Mouse (Mus musculus) limb, embryonic 13.5 days (tissue): Measurements from ENCODE around the gene Ttll2. TPM values are rescaled to one million over a fixed set of nuclear protein-coding genes. Genes with fewer than 3 reads are reported as not detected.
"Not testable (repeated sequence)": the region's sequence is repeated elsewhere in the genome, so short reads cannot be mapped to it uniquely, and the experiment has no call there.

ENCODE experiments used
- ATAC-seq: fragments of 200-750 bp; cut with Nextera tagmentation; 2 replicates; pipeline ENCODE4 v1.8.0; 2017; ENCODE audit warnings: low read depth, moderate number of reproducible peaks, moderate TSS enrichment; ENCODE audit not compliant: low FRiP score
- H3K27ac ChIP-seq: fragments of 300-500 bp; sonication (generic); 2 replicates; pipeline ENCODE4 v1.5.1; 2015; ENCODE audit warnings: inconsistent platforms, mild to moderate bottlenecking, moderate library complexity
- H3K27me3 ChIP-seq: fragments of 300-500 bp; sonication (generic); 2 replicates; pipeline ENCODE4 v1.6.1; 2015; ENCODE audit warnings: mild to moderate bottlenecking, inconsistent platforms
- H3K36me3 ChIP-seq: fragments of 300-500 bp; sonication (generic); 2 replicates; pipeline ENCODE4 v1.6.1; 2015; ENCODE audit warnings: inconsistent platforms, mild to moderate bottlenecking, moderate library complexity
- H3K4me1 ChIP-seq: fragments of 300-500 bp; sonication (generic); 2 replicates; pipeline ENCODE4 v1.6.1; 2015; ENCODE audit warnings: inconsistent platforms
- H3K4me2 ChIP-seq: fragments of 300-500 bp; sonication (generic); replicated peaks from 2 replicates; pipeline ENCODE4 v1.6.1; 2015; ENCODE audit warnings: inconsistent platforms, mild to moderate bottlenecking, moderate library complexity
- H3K4me3 ChIP-seq: fragments of 300-500 bp; sonication (generic); 2 replicates; pipeline ENCODE4 v1.5.1; 2015; ENCODE audit warnings: moderate library complexity, mild to moderate bottlenecking, inconsistent platforms
- H3K9ac ChIP-seq: fragments of 300-500 bp; sonication (generic); 2 replicates; pipeline ENCODE4 v1.6.1; 2015; ENCODE audit warnings: mild to moderate bottlenecking, inconsistent platforms
- H3K9me3 ChIP-seq: fragments of 300-500 bp; sonication (generic); 2 replicates; pipeline ENCODE4 v1.6.1; 2016; ENCODE audit warnings: inconsistent platforms
- WGBS: fragments of 180-500 bp; shearing (Covaris S2); methylation state at CpG from one replicate; pipeline ENCODE4 v1.1.7; 2015; 5-methylcytosine and 5-hydroxymethylcytosine counted together
- polyA plus RNA-seq: library from polyadenylated mRNA; unstranded; fragments of >200 nt; fragmentation: Nextera tagmentation; extraction: Ambion mirVana; gene quantifications from 2 replicates; pipeline ENCODE4 v1.2.1, GENCODE M21; 2015

The Ttll2 gene
- polyA plus RNA-seq: not detected in 2 replicates

- H3K4me3 ChIP-seq, H3K9ac ChIP-seq, H3K4me1 ChIP-seq, H3K27ac ChIP-seq, H3K27me3 ChIP-seq, H3K4me2 ChIP-seq, H3K36me3 ChIP-seq, H3K9me3 ChIP-seq, ATAC-seq: not testable (repeated sequence)
- 92% methylated on average over 1 of the region's 1 CpGs for WGBS
Measured at GRCm38 (mm10) chr17:7352596-7352995, at the start of gene Ttll2. Ttll2 (minus strand) TSS chr17:7352696.

GRCm38 (mm10) chr17:7399770-7400169, 47.3 kb upstream of the Ttll2 start:
- H3K27ac ChIP-seq, ATAC-seq, H3K4me1 ChIP-seq, H3K36me3 ChIP-seq, H3K4me3 ChIP-seq, H3K9me3 ChIP-seq, H3K4me2 ChIP-seq, H3K9ac ChIP-seq, H3K27me3 ChIP-seq: not testable (repeated sequence)
- 85% methylated on average over 6 of the region's 6 CpGs for WGBS

- H3K4me1 ChIP-seq, H3K4me2 ChIP-seq, H3K4me3 ChIP-seq, H3K9ac ChIP-seq, H3K27me3 ChIP-seq, H3K36me3 ChIP-seq, H3K27ac ChIP-seq, ATAC-seq, H3K9me3 ChIP-seq: not testable (repeated sequence)
- WGBS: 84% methylated on average over 6 of the region's 6 CpGs
Measured at GRCm38 (mm10) chr17:7398198-7398847, 45.8 kb upstream of the Ttll2 start.

- H3K9ac ChIP-seq, H3K36me3 ChIP-seq, H3K27ac ChIP-seq, H3K4me2 ChIP-seq, H3K27me3 ChIP-seq, H3K4me3 ChIP-seq, H3K4me1 ChIP-seq, ATAC-seq, H3K9me3 ChIP-seq: not testable (repeated sequence)
- 82% methylated on average over 13 of the region's 13 CpGs for WGBS
Measured at GRCm38 (mm10) chr17:7397079-7397478, 44.6 kb upstream of the Ttll2 start.

GRCm38 (mm10) chr17:7396288-7396687, 43.8 kb upstream of the Ttll2 start:
- ATAC-seq, H3K4me3 ChIP-seq, H3K4me2 ChIP-seq, H3K27ac ChIP-seq, H3K9ac ChIP-seq, H3K36me3 ChIP-seq, H3K27me3 ChIP-seq, H3K4me1 ChIP-seq, H3K9me3 ChIP-seq: not testable (repeated sequence)
- no CpG with 5 or more reads among the region's 2 CpGs for WGBS

GRCm38 (mm10) chr17:7395671-7396070, 43.2 kb upstream of the Ttll2 start:
- WGBS: 87% methylated on average over 8 of the region's 8 CpGs
- not testable (repeated sequence) for H3K4me3 ChIP-seq, H3K9me3 ChIP-seq, H3K4me2 ChIP-seq, H3K36me3 ChIP-seq, H3K27ac ChIP-seq, H3K9ac ChIP-seq, ATAC-seq, H3K4me1 ChIP-seq, H3K27me3 ChIP-seq

- ATAC-seq, H3K9ac ChIP-seq, H3K4me3 ChIP-seq, H3K27ac ChIP-seq, H3K4me1 ChIP-seq, H3K36me3 ChIP-seq, H3K4me2 ChIP-seq, H3K9me3 ChIP-seq, H3K27me3 ChIP-seq: not testable (repeated sequence)
- 91% methylated on average over 7 of the region's 7 CpGs for WGBS
Measured at GRCm38 (mm10) chr17:7395116-7395515, 42.6 kb upstream of the Ttll2 start.

- not testable (repeated sequence) for H3K4me2 ChIP-seq, H3K27me3 ChIP-seq, H3K9ac ChIP-seq, H3K36me3 ChIP-seq, H3K27ac ChIP-seq, H3K9me3 ChIP-seq, H3K4me3 ChIP-seq, ATAC-seq, H3K4me1 ChIP-seq
- WGBS: 71% methylated on average over 7 of the region's 7 CpGs
Measured at GRCm38 (mm10) chr17:7389898-7390297, 37.4 kb upstream of the Ttll2 start.

- H3K36me3 ChIP-seq, H3K4me2 ChIP-seq, H3K27ac ChIP-seq, H3K4me1 ChIP-seq, H3K9me3 ChIP-seq, H3K9ac ChIP-seq, H3K27me3 ChIP-seq, H3K4me3 ChIP-seq, ATAC-seq: not testable (repeated sequence)
- 70% methylated on average over 8 of the region's 8 CpGs for WGBS
Measured at GRCm38 (mm10) chr17:7388958-7389356, 36.5 kb upstream of the Ttll2 start.

- H3K4me2 ChIP-seq, H3K36me3 ChIP-seq, ATAC-seq, H3K27ac ChIP-seq, H3K4me1 ChIP-seq, H3K4me3 ChIP-seq, H3K9me3 ChIP-seq, H3K27me3 ChIP-seq, H3K9ac ChIP-seq: not testable (repeated sequence)
- WGBS: no CpG with 5 or more reads among the region's 2 CpGs
Measured at GRCm38 (mm10) chr17:7388341-7388957, 36.0 kb upstream of the Ttll2 start.

- H3K4me2 ChIP-seq, H3K4me1 ChIP-seq, H3K36me3 ChIP-seq, H3K4me3 ChIP-seq, ATAC-seq, H3K9me3 ChIP-seq, H3K27ac ChIP-seq, H3K9ac ChIP-seq, H3K27me3 ChIP-seq: not testable (repeated sequence)
- 68% methylated on average over 8 of the region's 8 CpGs for WGBS
Measured at GRCm38 (mm10) chr17:7386016-7386415, 33.5 kb upstream of the Ttll2 start.

GRCm38 (mm10) chr17:7385364-7385763, 32.9 kb upstream of the Ttll2 start, which contains the start of gene Unc93a2:
Unc93a2 (minus strand) TSS chr17:7385464.
- not testable (repeated sequence) for H3K27me3 ChIP-seq, H3K27ac ChIP-seq, ATAC-seq, H3K9ac ChIP-seq, H3K4me2 ChIP-seq, H3K9me3 ChIP-seq, H3K4me3 ChIP-seq, H3K36me3 ChIP-seq, H3K4me1 ChIP-seq
- WGBS: 66% methylated on average over 3 of the region's 3 CpGs
